Mouse (Mus musculus) layer of hippocampus, postnatal 25 days (tissue): Measurements from ENCODE around the gene Iqcf6. TPM values are rescaled to one million over a fixed set of nuclear protein-coding genes. Genes with fewer than 3 reads are reported as not detected.
A peak's percentile ranks its signal among the peaks of the same experiment; 100 is the strongest.
"Not testable (repeated sequence)": the region's sequence is repeated elsewhere in the genome, so short reads cannot be mapped to it uniquely, and the experiment has no call there.

Experiments
- DNase-seq, 2 experiments: peaks; one replicate each; pipeline ENCODE4 v3.0.0; 2022; ENCODE audit warnings: mixed read lengths in 2 of 2, low spot score in 1 of 2; ENCODE audit errors: extremely low spot score in 1 of 2
- total RNA-seq, 2 experiments: library from RNA; stranded (reverse); gene quantifications; 2 replicates each; pipeline ENCODE4 v1.2.3; 2021

Gene Iqcf6
- not detected for total RNA-seq

DNA sequence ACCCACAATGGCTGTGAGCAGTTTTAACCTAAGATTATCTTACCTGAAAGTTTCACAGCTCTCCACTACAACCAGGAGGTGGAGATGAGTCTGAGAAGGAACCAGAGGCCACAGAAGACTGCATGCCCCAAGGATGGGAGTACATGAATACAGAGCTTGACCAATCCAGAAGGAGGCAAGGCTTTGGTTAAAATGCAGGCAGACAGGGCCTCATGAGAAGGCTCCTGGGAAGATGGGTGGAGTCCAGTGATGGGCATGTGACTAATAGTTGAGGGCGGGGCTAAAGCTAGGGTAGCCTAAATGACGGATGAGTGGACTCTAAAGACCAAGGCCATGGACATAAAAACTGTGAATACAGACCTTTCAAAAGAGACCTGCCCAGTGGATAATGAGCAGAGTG, at the start of gene Iqcf6:
Iqcf6 (plus strand) TSS at position 301 of the 400 bp plus-strand sequence.
- DNase-seq = no peak

DNA sequence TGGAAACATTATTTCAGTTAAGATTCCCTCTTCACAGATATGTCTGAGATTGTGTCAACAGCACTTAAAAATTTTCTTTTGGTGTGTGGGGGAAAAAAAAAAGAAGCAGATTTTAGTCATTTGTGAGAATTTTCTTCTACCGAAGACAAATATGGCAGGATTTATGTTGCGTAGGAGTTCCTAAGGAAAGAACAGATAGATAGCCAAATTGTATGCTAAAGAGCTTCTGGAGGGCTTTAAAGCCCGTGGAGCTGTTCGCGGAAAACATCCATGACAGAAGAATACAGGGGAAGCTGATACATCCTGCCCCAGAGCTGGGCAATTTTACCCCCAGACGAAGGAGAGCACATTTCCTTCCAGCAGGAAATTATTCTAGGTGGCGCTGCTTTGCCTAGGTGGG, 46.4 kb upstream of the Iqcf6 start:
- DNase-seq = no peak

DNA sequence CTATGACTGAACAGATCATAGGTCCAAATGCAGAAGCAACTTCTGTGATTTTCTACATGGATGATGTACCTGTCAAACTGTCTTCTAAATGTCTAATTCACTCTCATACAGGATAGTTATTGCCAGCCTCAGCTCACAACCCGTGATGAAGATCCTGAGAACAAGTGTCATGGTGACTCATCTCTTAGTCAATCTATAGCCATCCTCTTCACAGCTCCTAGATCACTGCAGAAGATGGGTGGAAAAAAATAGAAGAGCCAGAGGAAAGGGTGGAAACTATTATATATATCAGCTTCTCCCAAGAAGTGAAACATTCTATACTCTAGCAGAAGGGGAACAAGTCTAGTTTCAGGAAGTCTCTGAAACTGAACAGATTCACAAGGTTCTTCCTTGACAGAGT, 43.8 kb upstream of the Iqcf6 start:
- no peak for DNase-seq

DNA sequence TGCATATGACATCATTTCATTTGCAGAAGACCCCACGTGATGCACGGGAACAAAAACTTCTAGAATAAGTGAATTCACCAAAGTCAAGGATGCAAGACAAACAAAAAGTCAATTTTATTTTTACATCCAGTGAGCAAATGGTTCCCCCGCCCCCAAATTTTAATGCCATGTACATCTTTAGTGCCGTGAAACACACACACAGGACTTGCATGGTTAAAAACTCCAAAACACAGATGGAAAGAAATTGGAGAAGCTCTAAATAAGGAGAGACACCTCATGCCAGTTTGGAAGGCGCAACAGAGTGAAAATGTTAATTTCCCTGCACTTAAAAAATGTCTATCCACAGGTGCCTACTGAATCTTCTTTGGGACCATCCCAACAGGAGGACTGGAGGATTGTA, 34.2 kb upstream of the Iqcf6 start:
- no peak for DNase-seq

DNA sequence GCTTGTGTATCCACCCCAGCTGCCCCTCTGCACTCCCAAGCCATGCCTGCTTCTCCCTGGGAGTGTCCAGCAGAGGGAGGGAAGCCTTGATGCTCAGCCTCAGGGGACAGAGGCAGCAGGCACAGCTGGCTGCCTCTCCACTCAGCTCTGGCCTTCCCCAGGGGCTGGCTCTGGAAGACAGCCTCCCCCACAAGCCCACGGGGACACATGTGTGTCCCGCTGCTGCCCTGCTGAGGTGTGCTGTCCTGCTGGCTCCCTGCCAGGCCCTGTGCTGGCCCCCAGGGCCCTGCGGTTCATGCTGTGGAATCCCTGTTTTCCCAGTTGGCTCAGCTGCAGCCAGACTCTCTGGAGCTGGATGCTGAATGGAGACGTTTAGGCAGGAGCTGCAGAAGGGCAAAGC, 31.0 kb upstream of the Iqcf6 start:
- DNase-seq = not testable (repeated sequence)

DNA sequence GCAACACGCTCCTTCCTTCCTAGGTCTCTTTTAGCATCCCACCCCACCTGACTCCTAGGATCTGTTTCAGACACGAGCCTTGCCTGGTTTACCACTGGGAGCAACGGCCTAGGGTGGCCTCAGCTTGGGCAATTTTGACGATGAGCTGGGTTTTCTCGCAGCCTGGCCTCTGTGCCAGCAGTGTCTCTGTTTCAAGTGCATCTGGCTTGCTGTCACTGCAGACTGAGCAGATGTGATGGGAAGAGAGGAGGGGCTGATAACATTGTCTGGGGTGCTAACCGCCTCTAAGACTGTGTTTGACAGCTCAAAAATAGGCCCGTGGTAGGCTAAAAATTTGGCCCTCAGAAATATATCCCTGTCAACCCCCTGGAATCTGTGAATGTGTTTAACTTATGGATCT, 30.5 kb upstream of the Iqcf6 start:
- DNase-seq = no peak

DNA sequence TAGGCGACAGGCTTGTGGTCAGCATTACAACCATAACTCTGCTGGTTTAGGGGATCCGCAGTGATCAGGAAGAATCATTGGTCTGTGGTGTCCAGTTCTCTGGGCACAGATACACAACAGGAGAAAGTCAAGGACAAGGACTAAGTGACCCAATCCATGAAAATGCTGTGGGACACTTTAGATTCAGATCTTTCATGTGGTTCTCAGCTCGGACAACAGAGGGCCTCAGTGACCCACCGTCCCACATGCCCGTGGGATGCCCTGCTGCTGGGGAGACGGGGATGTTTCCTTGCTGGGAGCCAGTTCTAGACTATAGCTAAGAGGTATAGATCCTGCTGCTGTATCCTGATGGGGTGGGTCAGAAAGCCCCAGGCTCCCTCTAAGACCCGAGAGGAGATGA, 27.9 kb upstream of the Iqcf6 start:
- DNase-seq = no peak

DNA sequence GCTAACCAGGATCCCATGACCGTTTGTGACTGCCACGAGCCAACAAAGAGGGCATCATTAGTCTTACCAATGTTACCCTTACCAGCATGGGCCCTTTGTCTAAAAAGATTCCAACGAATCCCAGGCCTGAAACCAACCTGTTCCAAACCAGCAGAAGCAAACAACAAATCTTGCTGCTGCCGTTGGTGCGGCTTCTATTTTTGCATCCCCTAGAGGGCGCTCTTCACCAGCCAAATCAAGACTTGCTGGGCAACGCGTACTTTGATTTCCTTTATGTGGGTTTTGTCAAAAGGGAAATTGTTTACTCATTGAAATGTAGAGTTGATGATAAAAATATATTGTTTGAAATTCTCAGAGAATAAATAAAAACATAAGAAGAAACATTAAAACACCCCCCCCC, 25.8 kb upstream of the Iqcf6 start:
- peak in 1 of 2 experiments; percentile 78 for DNase-seq

DNA sequence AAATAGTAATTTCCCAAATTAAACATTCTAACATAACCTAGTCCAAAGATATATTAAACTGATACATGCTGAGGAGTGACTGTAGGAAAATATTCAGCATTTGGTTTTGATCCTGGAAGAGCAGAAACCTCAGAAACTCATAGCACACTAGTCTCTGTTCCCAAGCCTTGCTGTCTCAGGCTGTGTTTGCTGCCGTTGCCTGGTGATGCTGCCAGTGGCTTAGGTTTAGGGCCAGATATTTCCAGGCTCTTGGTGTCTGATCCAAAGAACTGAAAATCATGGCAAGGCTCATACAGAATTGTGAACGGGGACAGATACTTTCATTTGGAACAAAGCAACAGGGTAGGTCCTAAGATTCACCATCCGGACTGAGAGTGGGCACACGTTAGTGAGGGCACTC, 15.7 kb upstream of the Iqcf6 start:
- no peak for DNase-seq

DNA sequence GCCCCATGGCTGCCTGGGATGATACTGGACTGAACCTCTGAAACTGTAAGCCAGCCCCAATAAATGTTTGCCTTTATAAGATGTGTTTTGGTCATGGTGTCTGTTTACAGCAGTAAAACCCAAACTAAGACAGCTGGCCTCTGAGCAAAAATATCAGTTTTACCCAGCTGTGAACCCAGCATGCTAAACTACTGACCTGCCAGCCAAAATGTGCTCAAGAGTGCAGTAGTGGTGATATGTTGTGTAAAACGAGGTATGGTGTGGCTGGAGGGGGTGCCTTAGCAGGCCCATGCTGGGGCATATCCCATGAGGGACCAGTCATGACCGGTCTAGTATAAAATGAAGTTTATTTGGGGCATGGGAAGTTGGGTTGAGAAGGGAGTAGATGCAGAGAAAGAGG, 12.4 kb upstream of the Iqcf6 start:
- no peak for DNase-seq

DNA sequence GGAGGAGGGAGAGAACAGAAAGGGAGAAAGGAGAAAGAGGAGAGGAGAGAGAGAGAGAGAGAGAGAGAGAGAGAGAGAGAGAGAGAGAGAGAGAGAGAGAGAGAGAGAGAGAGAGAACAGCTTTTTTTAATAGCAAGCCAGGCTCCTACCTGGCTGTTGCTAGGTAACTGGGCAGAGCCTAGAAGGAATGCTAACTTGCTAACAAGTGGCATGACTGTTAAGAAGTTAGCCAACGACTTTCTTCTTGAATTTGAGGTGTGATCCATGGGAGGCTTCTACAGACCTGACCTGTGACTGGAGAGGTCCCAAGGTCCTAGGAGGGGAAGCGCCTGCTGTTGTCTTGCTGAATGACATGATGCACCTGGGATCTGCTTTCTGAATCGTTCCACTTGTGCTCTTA, 11.8 kb upstream of the Iqcf6 start:
- no peak for DNase-seq

DNA sequence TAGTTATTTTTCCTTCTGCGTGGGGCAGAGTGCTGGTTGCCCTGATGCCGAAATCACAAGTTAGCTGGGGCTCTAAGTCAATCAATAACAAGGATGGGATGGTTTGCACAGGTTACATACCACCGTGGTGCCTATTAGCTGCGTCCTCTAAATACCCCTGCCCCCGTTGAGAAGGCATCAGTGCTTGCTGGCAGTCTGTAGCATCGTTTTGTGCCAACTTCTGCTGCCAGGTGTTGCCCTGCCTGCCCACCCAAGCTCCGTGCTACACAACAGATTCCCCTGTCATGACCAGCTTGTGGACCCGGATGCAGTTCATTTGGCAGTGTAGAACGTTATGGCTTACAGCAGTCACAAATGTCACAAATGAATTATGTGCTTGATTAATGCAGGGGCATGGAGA, 10.1 kb upstream of the Iqcf6 start:
- no peak for DNase-seq

DNA sequence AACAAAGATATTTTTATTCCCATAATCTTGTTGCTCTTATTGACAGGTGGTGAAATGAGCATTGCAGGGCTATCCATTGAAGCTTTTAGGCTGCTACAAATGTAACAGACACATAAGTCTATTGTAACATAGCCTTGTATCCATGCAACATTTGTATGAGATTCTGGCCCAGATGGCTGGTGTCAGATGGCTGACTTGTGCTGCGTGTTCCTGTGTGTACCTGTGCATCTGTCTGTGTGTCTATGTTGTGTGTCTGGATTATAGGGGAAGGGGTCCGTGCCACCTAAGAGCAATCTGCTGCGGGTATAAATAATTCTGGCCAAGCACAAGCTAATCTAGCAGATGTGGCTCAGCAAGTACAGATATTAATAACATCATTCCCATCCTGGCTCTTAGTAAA, 8.9 kb upstream of the Iqcf6 start:
- peak; percentile 52 to 66 for DNase-seq

DNA sequence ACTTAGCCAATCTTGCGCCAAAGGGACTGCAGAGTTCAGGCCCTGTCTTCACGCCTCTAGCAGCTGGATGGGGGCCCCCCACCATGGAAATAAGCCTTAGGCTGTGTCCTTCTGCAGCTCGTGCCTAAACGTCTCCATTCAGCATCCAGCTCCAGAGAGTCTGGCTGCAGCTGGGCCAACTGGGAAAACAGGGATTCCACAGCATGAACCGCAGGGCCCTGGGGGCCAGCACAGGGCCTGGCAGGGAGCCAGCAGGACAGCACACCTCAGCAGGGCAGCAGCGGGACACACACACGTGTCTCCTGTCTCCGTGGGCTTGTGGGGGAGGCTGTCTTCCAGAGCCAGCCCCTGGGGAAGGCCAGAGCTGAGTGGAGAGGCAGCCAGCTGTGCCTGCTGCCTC, 1.4 kb downstream of the Iqcf6 start:
- not testable (repeated sequence) for DNase-seq

DNA sequence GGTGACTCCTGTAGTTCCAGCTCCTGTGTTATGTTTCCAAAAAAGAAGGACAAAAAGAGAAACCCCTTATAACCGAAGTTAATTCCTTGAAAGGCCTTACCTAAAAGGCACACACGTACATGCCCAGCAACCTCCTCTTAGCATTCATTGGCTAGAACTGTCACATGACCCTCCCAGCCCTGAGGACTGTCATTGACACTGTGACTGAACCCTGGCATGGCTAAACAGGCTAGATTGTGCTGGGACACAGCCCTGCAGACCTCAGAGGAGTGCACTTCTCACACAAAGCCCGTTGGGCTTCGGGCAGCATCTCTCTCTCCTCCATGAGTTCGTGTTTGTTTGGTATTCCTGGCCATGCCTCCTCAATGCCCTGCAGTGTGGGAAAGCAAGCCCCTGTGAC, 5.8 kb downstream of the Iqcf6 start:
- no peak for DNase-seq

DNA sequence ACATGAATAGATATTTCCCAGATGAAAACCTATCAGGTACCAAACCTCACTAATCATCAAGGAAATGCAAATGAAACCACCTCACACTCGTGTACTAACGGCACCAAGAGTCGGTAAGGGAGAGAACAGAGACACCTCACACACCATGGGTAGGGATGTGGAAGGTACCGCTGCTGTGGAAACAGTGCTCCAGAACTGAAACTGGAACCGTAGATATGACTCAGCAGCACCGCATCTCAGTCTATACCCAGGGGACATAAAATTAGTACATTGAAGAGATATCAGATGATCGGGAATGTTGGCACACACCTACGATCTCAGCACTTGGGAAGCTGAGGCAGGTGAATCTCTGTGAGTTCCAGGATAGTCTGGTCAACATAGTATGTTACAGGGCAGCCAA, 11.8 kb downstream of the Iqcf6 start:
- no peak for DNase-seq

DNA sequence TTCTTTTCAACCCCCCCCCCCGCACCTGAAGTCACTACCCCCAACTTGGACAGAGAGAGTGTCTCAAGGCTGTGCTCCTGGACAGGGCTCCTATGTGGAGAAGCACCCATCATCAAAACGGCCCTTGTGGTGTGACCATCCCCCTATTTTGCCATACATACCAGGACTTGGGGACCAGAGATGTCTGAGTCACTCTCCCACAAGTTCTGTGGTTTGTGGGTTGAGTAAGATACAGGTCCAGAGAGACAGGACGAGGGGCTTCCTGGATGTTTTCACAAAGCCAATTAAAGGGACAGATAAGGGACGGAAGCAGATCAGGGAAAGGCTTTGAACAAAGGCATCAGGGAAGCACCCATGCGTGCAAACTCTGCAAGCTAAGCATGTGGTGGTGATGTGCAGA, 15.0 kb downstream of the Iqcf6 start:
- DNase-seq = no peak

DNA sequence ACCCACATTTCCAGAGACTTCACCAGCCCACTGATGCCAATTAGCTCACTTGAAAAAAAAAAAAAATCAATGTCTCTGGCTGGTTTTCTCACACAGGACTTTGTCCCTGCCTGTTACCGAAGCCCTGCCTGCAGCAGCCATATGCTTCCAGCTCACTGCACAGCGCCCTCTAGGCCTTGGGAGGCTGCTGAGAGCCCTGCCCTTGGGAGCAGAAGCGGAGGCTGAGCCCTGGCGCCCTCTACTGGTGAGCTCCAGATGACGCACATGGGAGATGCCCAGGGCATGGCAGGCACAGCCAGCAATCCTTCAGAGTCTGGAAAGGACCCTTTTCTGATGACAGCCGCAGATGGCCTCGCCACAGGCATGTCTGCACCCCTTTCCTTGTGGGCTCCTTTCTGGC, 16.7 kb downstream of the Iqcf6 start:
- DNase-seq = peak; percentile 75 to 93

DNA sequence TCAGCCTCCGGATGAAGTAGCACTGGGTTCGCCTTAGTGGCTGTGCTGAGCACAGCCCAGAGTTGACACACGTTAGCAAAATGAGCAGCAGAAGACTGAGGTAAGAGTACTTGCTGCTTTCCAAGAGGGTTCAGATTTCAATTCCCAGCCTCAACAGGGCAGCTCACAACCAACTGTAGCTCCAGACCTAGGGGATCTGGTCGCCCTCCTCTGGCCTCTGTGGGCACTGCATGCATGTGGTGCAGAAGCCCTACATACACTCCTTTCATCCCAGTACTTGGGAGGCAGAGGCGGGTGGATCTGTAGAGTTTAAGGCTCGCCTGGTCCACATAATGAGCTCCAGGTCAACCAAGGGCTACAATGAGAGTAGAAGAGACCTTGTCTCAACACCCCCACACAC, 17.4 kb downstream of the Iqcf6 start:
- peak in 1 of 2 experiments; percentile 36 for DNase-seq

DNA sequence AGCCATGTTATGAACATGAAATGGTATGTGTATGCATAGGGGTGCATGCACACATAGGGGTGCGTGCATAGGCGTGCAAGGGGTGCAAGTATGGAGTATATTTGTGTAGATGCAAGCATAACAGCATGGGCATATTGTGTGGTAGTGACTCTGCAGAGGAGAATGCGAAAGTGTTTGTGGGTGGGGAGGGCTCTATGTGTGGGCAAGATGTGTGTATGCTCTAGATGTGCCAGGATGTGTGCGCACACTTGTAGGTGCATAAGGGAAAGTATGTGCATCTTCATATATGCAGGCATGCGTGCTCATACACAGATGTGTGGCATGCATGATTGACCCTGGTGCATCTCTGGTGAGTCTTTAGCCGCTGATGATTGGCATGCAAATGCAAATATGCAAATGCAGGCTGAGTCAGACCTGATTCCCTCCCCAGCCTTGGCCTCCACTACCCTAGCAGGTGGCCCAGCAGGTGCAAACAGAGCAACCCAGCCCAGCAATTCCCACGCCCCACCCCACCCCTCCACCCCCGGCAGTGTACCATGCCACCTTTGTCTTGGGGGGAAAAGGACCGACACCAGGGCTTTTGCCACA, 19.4 kb downstream of the Iqcf6 start:
- DNase-seq = peak in 1 of 2 experiments; percentile 53

DNA sequence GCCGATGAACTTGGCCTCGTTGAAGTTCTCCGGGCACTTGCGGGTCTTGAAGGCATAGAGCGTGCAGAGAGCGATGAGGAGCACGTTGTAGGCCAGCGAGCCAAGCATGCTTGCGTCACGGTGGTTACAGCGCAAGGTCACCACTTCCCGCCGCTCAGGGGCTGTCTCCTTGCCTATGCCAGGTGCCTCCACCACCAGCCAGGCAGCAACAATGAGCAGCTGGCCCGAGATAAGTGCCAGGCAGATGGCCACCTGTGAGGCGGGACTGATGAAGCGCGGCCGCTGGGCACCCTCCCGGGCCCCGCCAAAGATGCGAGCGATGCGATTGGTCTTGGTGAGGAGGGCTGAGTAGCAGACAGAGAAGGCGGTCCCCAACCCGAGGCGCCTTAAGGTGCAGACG, 20.8 kb downstream of the Iqcf6 start:
- no peak for DNase-seq

DNA sequence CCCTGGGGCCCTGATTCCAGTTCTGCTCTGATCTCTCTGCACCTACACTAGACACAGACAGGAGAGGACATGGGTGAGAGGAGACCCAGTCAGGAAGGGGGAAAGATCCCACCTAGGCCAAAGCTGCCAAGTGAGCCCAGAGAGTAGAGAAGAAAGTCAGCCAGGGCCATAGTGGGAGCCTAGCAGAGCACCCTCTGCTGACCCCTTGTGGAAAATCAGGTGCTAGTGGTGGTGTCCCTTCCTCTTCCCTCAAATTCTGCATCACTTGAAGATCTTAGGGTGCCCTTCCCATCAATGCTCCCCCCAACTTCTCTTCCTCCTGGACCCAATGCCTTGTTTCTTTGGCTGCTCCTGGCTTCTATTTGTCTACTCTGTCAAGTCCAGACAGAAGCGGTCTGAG, 26.3 kb downstream of the Iqcf6 start:
- no peak for DNase-seq
